Mouse (Mus musculus): ENCODE measurements around the gene Sdhc.

DNA sequence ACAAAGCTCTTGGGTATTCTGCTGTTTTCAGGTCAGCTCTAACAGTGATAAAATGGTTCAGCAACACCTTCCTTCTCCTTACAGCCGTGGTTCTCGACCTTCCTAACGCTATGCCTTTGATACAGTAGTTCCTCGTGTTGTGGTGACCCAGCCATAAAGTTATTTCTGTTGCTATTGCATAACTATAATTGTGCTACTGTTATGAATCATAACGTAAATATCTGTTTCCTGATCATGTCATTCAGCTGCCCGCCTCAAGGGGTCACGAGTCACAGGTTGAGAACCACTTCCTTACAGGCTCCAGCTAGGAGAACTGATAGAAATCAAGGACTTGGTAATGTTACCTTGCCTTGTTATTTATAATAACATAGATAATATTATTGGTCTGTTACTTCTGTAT, 33.9 kb upstream of the Sdhc start:
- TF ChIP-seq CTCF (IDR thresholded peaks at IDR 0.05; ENCODE audit: low read depth) (0 out of 2 replicates have a peak, but pooled peaks have one; percentile 19), EP300 (IDR thresholded peaks at IDR 0.05; ENCODE audit: low read depth) (no peak)

All from heart, postnatal 0 days (tissue).